Mouse (Mus musculus) hindbrain, embryonic 12.5 days (tissue): ENCODE results near the gene Vmn2r83. TPM values are rescaled to one million over a fixed set of nuclear protein-coding genes. Genes with fewer than 3 reads are reported as not detected.
"Not testable (repeated sequence)": the region's sequence is repeated elsewhere in the genome, so short reads cannot be mapped to it uniquely, and the experiment has no call there.

Source experiments
- ATAC-seq: fragments of 200-750 bp; cut with Nextera tagmentation; 2 replicates; pipeline ENCODE4 v1.8.0; 2017; ENCODE audit warnings: moderate TSS enrichment; ENCODE audit not compliant: low FRiP score
- H3K27ac ChIP-seq: fragments of 300-500 bp; sonication (generic); 2 replicates; pipeline ENCODE4 v1.5.1; 2016; ENCODE audit warnings: mild to moderate bottlenecking
- H3K27me3 ChIP-seq: fragments of 300-500 bp; sonication (generic); 2 replicates; pipeline ENCODE4 v1.6.1; 2016; ENCODE audit warnings: mild to moderate bottlenecking
- H3K36me3 ChIP-seq: fragments of 300-500 bp; sonication (generic); 2 replicates; pipeline ENCODE4 v1.6.1; 2016; ENCODE audit warnings: mild to moderate bottlenecking
- H3K4me1 ChIP-seq: fragments of 300-500 bp; sonication (generic); 2 replicates; pipeline ENCODE4 v1.6.1; 2016
- H3K4me2 ChIP-seq: fragments of 300-500 bp; sonication (generic); replicated peaks from 2 replicates; pipeline ENCODE4 v1.6.1; 2016; ENCODE audit warnings: mild to moderate bottlenecking
- H3K4me3 ChIP-seq: fragments of 300-500 bp; sonication (generic); 2 replicates; pipeline ENCODE4 v1.5.1; 2016; ENCODE audit warnings: mild to moderate bottlenecking
- H3K9ac ChIP-seq: fragments of 300-500 bp; sonication (generic); 2 replicates; pipeline ENCODE4 v1.6.1; 2016; ENCODE audit warnings: mild to moderate bottlenecking, moderate library complexity
- H3K9me3 ChIP-seq: fragments of 300-500 bp; sonication (generic); replicated peaks from 2 replicates; pipeline ENCODE4 v1.6.1; 2016; ENCODE audit warnings: mild to moderate bottlenecking
- WGBS: fragments of 180-500 bp; shearing (Covaris S2); methylation state at CpG from one replicate; pipeline ENCODE4 v1.1.7; 2016; 5-methylcytosine and 5-hydroxymethylcytosine counted together
- polyA plus RNA-seq: library from polyadenylated mRNA; unstranded; fragments of >200 nt; fragmentation: Nextera tagmentation; extraction: Ambion mirVana; gene quantifications from 2 replicates; pipeline ENCODE4 v1.2.1, GENCODE M21; 2016

Vmn2r83 gene
- polyA plus RNA-seq = 0.05 TPM in 1 of 2 replicates, not detected in the other

- no peaks in the 10 kb centered on the region for H3K9me3 ChIP-seq
- no peak within 1 kb of the TSS for H3K4me3 ChIP-seq
- no peak within 1 kb of the TSS for H3K9ac ChIP-seq
- H3K4me2 ChIP-seq = no peak within 1 kb of the TSS
- H3K4me1 ChIP-seq = no peaks in the 10 kb centered on the region
- H3K27ac ChIP-seq = no peak within 1 kb of the TSS
- ATAC-seq = no peak
- H3K27me3 ChIP-seq = no peaks in the 10 kb centered on the region
- no peaks in the 10 kb centered on the region for H3K36me3 ChIP-seq
These were observed at the start of gene Vmn2r83 for GRCm38 (mm10) chr10:79468431-79468830. Vmn2r83 (plus strand) TSS chr10:79468731.

GRCm38 (mm10) chr10:79435141-79435820 lies 33.2 kb upstream of the Vmn2r83 start:
- H3K4me3 ChIP-seq, H3K27ac ChIP-seq, ATAC-seq, H3K36me3 ChIP-seq, H3K4me1 ChIP-seq, H3K4me2 ChIP-seq, H3K9me3 ChIP-seq, H3K9ac ChIP-seq, H3K27me3 ChIP-seq: not testable (repeated sequence)
- WGBS = 90% methylated on average over 23 of the region's 23 CpGs

GRCm38 (mm10) chr10:79495886-79496285 lies 27.4 kb downstream of the Vmn2r83 start:
- H3K36me3 ChIP-seq = no peaks in the 10 kb centered on the region
- H3K27me3 ChIP-seq = no peaks in the 10 kb centered on the region
- no peak overlapping the region for H3K9ac ChIP-seq
- H3K4me3 ChIP-seq = no peak overlapping the region
- 69% methylated on average over 3 of the region's 3 CpGs for WGBS
- H3K9me3 ChIP-seq = no peaks in the 10 kb centered on the region
- H3K4me2 ChIP-seq = no peak overlapping the region
- H3K4me1 ChIP-seq = no peaks in the 10 kb centered on the region
- no peak overlapping the region for H3K27ac ChIP-seq
- ATAC-seq = no peak

DNA sequence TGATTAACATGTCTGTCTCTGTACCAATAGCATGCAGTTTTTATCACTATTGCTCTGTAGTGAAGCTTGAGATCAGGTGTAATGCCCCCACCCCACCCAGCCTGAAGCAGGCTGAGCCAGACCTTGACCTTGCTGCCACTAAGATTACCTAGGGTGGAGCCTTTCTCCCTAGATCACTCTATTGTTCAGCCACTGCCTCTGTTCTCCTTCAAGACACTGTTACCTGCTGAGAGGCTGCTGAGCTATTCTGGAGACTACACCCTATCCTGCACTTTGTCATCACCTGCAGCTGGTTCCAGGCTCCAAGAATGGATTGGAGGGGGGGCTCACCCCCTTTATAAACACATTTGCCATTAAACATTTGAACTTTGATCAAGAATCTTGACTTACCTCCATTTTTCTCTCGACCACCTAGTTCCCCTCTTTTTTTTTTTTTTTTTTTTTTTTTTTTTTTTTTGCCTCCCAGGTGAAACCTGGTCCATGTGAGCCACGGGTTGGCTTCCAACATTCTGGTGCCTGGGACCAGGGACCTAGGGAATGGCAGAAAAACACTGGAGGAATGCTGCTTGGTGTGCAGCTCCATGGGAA lies 28.3 kb downstream of the Vmn2r83 start:
- Histone ChIP-seq H3K4me1 (no peaks in the 10 kb centered on the region), H3K9me3 (no peaks in the 10 kb centered on the region), H3K4me3 (no peak overlapping the region), H3K36me3 (no peaks in the 10 kb centered on the region), H3K27ac (no peak overlapping the region), H3K27me3 (no peaks in the 10 kb centered on the region), H3K4me2 (no peak overlapping the region), H3K9ac (no peak overlapping the region)
- ATAC-seq = no peak
- WGBS = 46% methylated on average over 2 of the region's 2 CpGs

GRCm38 (mm10) chr10:79502830-79503644 lies 34.5 kb downstream of the Vmn2r83 start:
- Histone ChIP-seq H3K27me3 (no peaks in the 10 kb centered on the region), H3K4me3 (no peak overlapping the region), H3K27ac (no peak overlapping the region), H3K9ac (no peak overlapping the region), H3K4me2 (no peak overlapping the region), H3K9me3 (no peaks in the 10 kb centered on the region), H3K4me1 (no peaks in the 10 kb centered on the region), H3K36me3 (no peaks in the 10 kb centered on the region)
- 76% methylated on average over 6 of the region's 6 CpGs for WGBS
- no peak for ATAC-seq

- H3K9ac ChIP-seq = no peak overlapping the region
- WGBS = 93% methylated on average over 2 of the region's 2 CpGs
- H3K27me3 ChIP-seq = no peaks in the 10 kb centered on the region
- no peak overlapping the region for H3K4me2 ChIP-seq
- no peak overlapping the region for H3K4me3 ChIP-seq
- H3K27ac ChIP-seq = no peak overlapping the region
- no peaks in the 10 kb centered on the region for H3K4me1 ChIP-seq
- ATAC-seq = no peak
- H3K9me3 ChIP-seq = no peaks in the 10 kb centered on the region
- no peaks in the 10 kb centered on the region for H3K36me3 ChIP-seq
These were observed 38.2 kb downstream of the Vmn2r83 start for GRCm38 (mm10) chr10:79506709-79507108.

- Histone ChIP-seq H3K4me2 (no peak overlapping the region), H3K27me3 (no peaks in the 10 kb centered on the region), H3K4me1 (no peaks in the 10 kb centered on the region), H3K36me3 (no peaks in the 10 kb centered on the region), H3K4me3 (no peak overlapping the region), H3K27ac (no peak overlapping the region), H3K9ac (no peak overlapping the region), H3K9me3 (no peaks in the 10 kb centered on the region)
- no peak for ATAC-seq
- WGBS = 71% methylated on average over 1 of the region's 1 CpGs
These were observed 55.9 kb downstream of the Vmn2r83 start for GRCm38 (mm10) chr10:79524433-79524832.

- Histone ChIP-seq H3K9ac (no peak overlapping the region), H3K4me2 (no peak overlapping the region), H3K9me3 (no peaks in the 10 kb centered on the region), H3K4me3 (no peak overlapping the region), H3K27ac (no peak overlapping the region), H3K27me3 (no peaks in the 10 kb centered on the region), H3K4me1 (no peaks in the 10 kb centered on the region), H3K36me3 (no peaks in the 10 kb centered on the region)
- no peak for ATAC-seq
- WGBS = 93% methylated on average over 8 of the region's 8 CpGs
These were observed 57.2 kb downstream of the Vmn2r83 start for GRCm38 (mm10) chr10:79525456-79526325.

- Histone ChIP-seq H3K27ac (no peak overlapping the region), H3K4me3 (no peak overlapping the region), H3K9me3 (no peaks in the 10 kb centered on the region), H3K4me1 (no peaks in the 10 kb centered on the region), H3K36me3 (no peaks in the 10 kb centered on the region), H3K4me2 (no peak overlapping the region), H3K27me3 (no peaks in the 10 kb centered on the region), H3K9ac (no peak overlapping the region)
- WGBS = 84% methylated on average over 12 of the region's 12 CpGs
- ATAC-seq = no peak
These were observed 58.3 kb downstream of the Vmn2r83 start for GRCm38 (mm10) chr10:79526661-79527452.

- 84% methylated on average over 6 of the region's 6 CpGs for WGBS
- H3K4me3 ChIP-seq = no peak overlapping the region
- no peaks in the 10 kb centered on the region for H3K36me3 ChIP-seq
- no peak for ATAC-seq
- H3K27me3 ChIP-seq = no peaks in the 10 kb centered on the region
- no peak overlapping the region for H3K4me2 ChIP-seq
- no peak overlapping the region for H3K27ac ChIP-seq
- H3K9ac ChIP-seq = no peak overlapping the region
- H3K4me1 ChIP-seq = peaks cover 2% of the 10 kb centered on the region; the same call in 1 of the 2 replicates
- H3K9me3 ChIP-seq = no peaks in the 10 kb centered on the region
These were observed 58.9 kb downstream of the Vmn2r83 start for GRCm38 (mm10) chr10:79527453-79527845.

DNA sequence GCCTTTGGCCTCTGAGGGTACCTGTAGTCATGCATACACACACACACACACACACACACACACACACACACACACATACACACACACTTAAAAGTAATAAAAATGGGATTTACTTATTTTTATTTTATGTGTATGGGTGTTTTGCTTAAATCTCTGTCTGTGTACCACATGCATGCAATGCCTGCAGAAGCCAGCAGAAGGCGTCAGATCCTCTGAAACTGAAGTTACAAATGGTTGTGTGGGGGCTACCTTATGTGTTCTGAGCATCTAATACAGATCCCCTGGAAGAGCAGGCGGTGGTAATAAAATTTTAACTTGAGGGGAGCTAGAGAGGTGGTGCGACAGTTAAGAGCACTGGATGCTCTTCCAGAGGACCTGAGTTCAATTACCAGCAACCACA lies 59.5 kb downstream of the Vmn2r83 start:
- ATAC-seq = no peak
- no peak overlapping the region for H3K4me2 ChIP-seq
- H3K9me3 ChIP-seq = no peaks in the 10 kb centered on the region
- H3K4me1 ChIP-seq = peaks cover 9% of the 10 kb centered on the region
- no peak overlapping the region for H3K4me3 ChIP-seq
- no peaks in the 10 kb centered on the region for H3K36me3 ChIP-seq
- H3K27ac ChIP-seq = no peak overlapping the region
- no peak overlapping the region for H3K9ac ChIP-seq
- no peaks in the 10 kb centered on the region for H3K27me3 ChIP-seq
- 80% methylated on average over 3 of the region's 3 CpGs for WGBS
